Mouse (Mus musculus): ENCODE measurements around the gene Cdk14. TPM values are rescaled to one million over a fixed set of nuclear protein-coding genes. Genes with fewer than 3 reads are reported as not detected.

The Cdk14 gene
- polyA plus RNA-seq, 1 experiment = 3.1 TPM

DNA sequence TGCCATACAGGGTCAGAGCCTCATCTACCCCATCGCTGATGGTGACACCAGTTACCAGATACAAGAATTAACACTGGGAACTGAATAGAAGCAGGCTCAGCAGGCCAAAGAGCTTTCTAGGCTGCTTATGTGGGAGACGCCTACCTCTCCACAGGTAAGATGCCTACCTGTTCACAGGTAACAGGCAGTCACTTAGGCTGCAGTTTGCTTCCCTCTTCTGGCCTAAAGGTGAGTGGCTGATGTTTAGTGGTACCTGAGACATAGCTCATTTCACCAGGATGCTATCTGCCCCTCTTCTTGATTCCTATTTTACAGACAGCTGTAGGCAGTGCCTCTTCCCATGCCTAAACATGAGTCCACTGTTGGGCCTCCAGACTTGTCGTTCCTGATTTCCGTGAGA lies 595.0 kb downstream of the Cdk14 start:
- no peaks in the 10 kb centered on the region; the same call in 1 of the 2 replicates for H3K4me1 ChIP-seq (ENCODE audit: control insufficient read depth, insufficient read depth, low read length)
- no peak overlapping the region for H3K4me3 ChIP-seq (ENCODE audit: control insufficient read depth, low read depth, low read length)
- H3K36me3 ChIP-seq (ENCODE audit: control insufficient read depth, insufficient read depth, low read length) = no peaks in the 10 kb centered on the region
- TF ChIP-seq POLR2A (IDR thresholded peaks at IDR 0.05; ENCODE audit: control insufficient read depth, low read depth, low read length) = no peak
- no peak for TF ChIP-seq CTCF (IDR thresholded peaks at IDR 0.05; ENCODE audit: control insufficient read depth, insufficient read depth, insufficient replicate concordance, low read depth, low read length)
- no peak overlapping the region for H3K27ac ChIP-seq (ENCODE audit: control insufficient read depth, insufficient read depth, low read depth, low read length)
- H3K27me3 ChIP-seq (ENCODE audit: control insufficient read depth, insufficient read depth, low read length) = no peaks in the 10 kb centered on the region

DNA sequence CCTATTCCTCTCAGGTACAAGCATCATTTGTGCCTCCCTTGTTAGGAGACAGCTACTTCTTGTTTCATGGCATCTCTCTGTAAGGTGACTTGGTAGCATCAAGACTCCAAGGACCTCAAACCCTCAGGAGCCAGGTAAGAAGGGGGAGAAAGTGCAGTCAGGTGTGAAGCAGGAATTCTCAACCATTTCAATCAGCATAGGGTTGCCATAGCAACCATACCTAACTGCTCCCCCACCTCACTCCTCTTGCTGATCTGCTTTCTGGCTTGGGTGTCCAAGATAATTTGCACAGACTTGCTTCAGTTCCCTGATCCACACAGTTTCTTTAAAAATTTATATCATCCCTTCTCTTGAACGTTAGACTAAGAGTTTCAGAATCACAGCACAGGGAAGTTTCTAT lies 595.9 kb downstream of the Cdk14 start:
- H3K4me3 ChIP-seq (ENCODE audit: control insufficient read depth, low read depth, low read length) = no peak overlapping the region
- H3K4me1 ChIP-seq (ENCODE audit: control insufficient read depth, insufficient read depth, low read length) = no peaks in the 10 kb centered on the region; the same call in 1 of the 2 replicates
- no peak overlapping the region for H3K27ac ChIP-seq (ENCODE audit: control insufficient read depth, insufficient read depth, low read depth, low read length)
- H3K36me3 ChIP-seq (ENCODE audit: control insufficient read depth, insufficient read depth, low read length) = no peaks in the 10 kb centered on the region
- TF ChIP-seq CTCF (IDR thresholded peaks at IDR 0.05; ENCODE audit: control insufficient read depth, insufficient read depth, insufficient replicate concordance, low read depth, low read length) = no peak
- no peak for TF ChIP-seq POLR2A (IDR thresholded peaks at IDR 0.05; ENCODE audit: control insufficient read depth, low read depth, low read length)
- no peaks in the 10 kb centered on the region for H3K27me3 ChIP-seq (ENCODE audit: control insufficient read depth, insufficient read depth, low read length)

DNA sequence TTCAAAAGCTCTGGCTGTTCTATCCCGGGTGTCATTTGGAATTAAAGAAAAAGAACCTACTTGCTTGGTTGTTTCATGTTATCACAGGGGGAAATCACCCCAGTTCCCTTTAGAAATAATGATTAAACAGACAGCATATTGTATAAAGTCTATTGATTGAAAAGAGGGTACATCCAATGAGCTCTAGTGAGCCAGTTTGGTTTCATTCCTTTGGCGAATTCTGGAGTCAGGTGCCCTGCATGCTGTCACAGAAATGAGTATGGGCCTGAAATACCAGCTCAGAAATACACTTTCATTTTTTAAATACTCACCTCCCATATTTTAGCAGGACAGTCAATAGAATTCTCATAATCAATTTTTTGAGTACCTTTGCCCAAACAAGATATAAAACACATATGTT lies 598.1 kb downstream of the Cdk14 start:
- TF ChIP-seq CTCF (IDR thresholded peaks at IDR 0.05; ENCODE audit: control insufficient read depth, insufficient read depth, insufficient replicate concordance, low read depth, low read length) = no peak
- TF ChIP-seq POLR2A (IDR thresholded peaks at IDR 0.05; ENCODE audit: control insufficient read depth, low read depth, low read length) = no peak
- Histone ChIP-seq H3K4me1 (ENCODE audit: control insufficient read depth, insufficient read depth, low read length) (no peaks in the 10 kb centered on the region; the same call in 1 of the 2 replicates), H3K36me3 (ENCODE audit: control insufficient read depth, insufficient read depth, low read length) (no peaks in the 10 kb centered on the region), H3K27ac (ENCODE audit: control insufficient read depth, insufficient read depth, low read depth, low read length) (no peak overlapping the region), H3K27me3 (ENCODE audit: control insufficient read depth, insufficient read depth, low read length) (no peaks in the 10 kb centered on the region), H3K4me3 (ENCODE audit: control insufficient read depth, low read depth, low read length) (no peak overlapping the region)

DNA sequence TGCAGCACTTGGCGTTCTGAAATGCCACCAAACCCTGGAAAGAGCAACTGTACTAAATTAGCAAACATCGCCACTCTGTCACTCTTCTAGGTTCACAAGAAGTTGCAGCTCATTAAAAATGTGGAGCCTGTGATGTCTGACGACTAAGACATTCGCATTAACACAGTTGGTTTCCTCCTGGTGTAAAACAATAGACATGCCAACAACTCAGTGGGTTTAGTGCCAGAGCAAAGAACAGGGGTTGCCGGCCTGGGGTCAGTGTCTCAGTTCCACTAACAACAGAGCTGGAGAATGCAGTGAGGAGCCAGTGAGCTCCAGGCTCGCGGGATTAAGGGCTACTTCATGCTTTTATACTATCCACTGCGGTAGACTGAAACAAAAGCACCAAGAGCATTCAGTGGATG lies 598.7 kb downstream of the Cdk14 start:
- H3K27ac ChIP-seq (ENCODE audit: control insufficient read depth, insufficient read depth, low read depth, low read length) = no peak overlapping the region
- no peak for TF ChIP-seq CTCF (IDR thresholded peaks at IDR 0.05; ENCODE audit: control insufficient read depth, insufficient read depth, insufficient replicate concordance, low read depth, low read length)
- H3K27me3 ChIP-seq (ENCODE audit: control insufficient read depth, insufficient read depth, low read length) = no peaks in the 10 kb centered on the region
- no peaks in the 10 kb centered on the region; the same call in 1 of the 2 replicates for H3K4me1 ChIP-seq (ENCODE audit: control insufficient read depth, insufficient read depth, low read length)
- H3K4me3 ChIP-seq (ENCODE audit: control insufficient read depth, low read depth, low read length) = no peak overlapping the region
- no peaks in the 10 kb centered on the region for H3K36me3 ChIP-seq (ENCODE audit: control insufficient read depth, insufficient read depth, low read length)

DNA sequence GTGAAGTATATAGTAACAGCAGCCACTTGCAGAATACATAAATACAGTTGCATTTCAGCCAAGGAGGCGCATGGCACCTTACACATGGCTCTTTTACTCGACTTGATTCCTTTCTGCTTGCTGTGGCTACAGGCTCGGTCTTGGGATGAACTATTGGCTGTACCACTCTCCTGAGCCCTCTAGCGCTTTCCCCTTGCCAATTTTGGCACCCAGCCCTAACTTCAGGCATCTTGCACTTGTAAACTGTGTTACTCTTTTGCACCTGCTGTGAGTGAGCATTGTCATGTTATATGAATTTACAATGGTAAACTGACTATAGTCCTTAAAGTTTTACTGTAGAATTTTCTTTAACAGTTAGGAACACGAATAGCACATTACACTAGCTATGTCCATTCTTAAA lies 603.1 kb downstream of the Cdk14 start:
- H3K4me3 ChIP-seq (ENCODE audit: control insufficient read depth, low read depth, low read length) = no peak overlapping the region
- H3K27me3 ChIP-seq (ENCODE audit: control insufficient read depth, insufficient read depth, low read length) = no peaks in the 10 kb centered on the region
- H3K36me3 ChIP-seq (ENCODE audit: control insufficient read depth, insufficient read depth, low read length) = no peaks in the 10 kb centered on the region
- TF ChIP-seq CTCF (IDR thresholded peaks at IDR 0.05; ENCODE audit: control insufficient read depth, insufficient read depth, insufficient replicate concordance, low read depth, low read length) (no peak), POLR2A (IDR thresholded peaks at IDR 0.05; ENCODE audit: control insufficient read depth, low read depth, low read length) (no peak)
- no peaks in the 10 kb centered on the region for H3K4me1 ChIP-seq (ENCODE audit: control insufficient read depth, insufficient read depth, low read length)
- no peak overlapping the region for H3K27ac ChIP-seq (ENCODE audit: control insufficient read depth, insufficient read depth, low read depth, low read length)

- H3K27me3 ChIP-seq (ENCODE audit: control insufficient read depth, insufficient read depth, low read length) = no peaks in the 10 kb centered on the region
- H3K36me3 ChIP-seq (ENCODE audit: control insufficient read depth, insufficient read depth, low read length) = no peaks in the 10 kb centered on the region
- TF ChIP-seq CTCF (IDR thresholded peaks at IDR 0.05; ENCODE audit: control insufficient read depth, insufficient read depth, insufficient replicate concordance, low read depth, low read length) (no peak), POLR2A (IDR thresholded peaks at IDR 0.05; ENCODE audit: control insufficient read depth, low read depth, low read length) (no peak)
- H3K4me3 ChIP-seq (ENCODE audit: control insufficient read depth, low read depth, low read length) = no peak overlapping the region
- no peak overlapping the region for H3K27ac ChIP-seq (ENCODE audit: control insufficient read depth, insufficient read depth, low read depth, low read length)
- H3K4me1 ChIP-seq (ENCODE audit: control insufficient read depth, insufficient read depth, low read length) = no peaks in the 10 kb centered on the region
These were observed 605.5 kb downstream of the Cdk14 start for GRCm38 (mm10) chr5:4814465-4815204.

- no peak overlapping the region for H3K4me3 ChIP-seq (ENCODE audit: control insufficient read depth, low read depth, low read length)
- no peaks in the 10 kb centered on the region for H3K27me3 ChIP-seq (ENCODE audit: control insufficient read depth, insufficient read depth, low read length)
- H3K36me3 ChIP-seq (ENCODE audit: control insufficient read depth, insufficient read depth, low read length) = no peaks in the 10 kb centered on the region
- TF ChIP-seq POLR2A (IDR thresholded peaks at IDR 0.05; ENCODE audit: control insufficient read depth, low read depth, low read length) = no peak
- TF ChIP-seq CTCF (IDR thresholded peaks at IDR 0.05; ENCODE audit: control insufficient read depth, insufficient read depth, insufficient replicate concordance, low read depth, low read length) = no peak
- H3K27ac ChIP-seq (ENCODE audit: control insufficient read depth, insufficient read depth, low read depth, low read length) = no peak overlapping the region
- H3K4me1 ChIP-seq (ENCODE audit: control insufficient read depth, insufficient read depth, low read length) = no peaks in the 10 kb centered on the region
These were observed 606.8 kb downstream of the Cdk14 start for GRCm38 (mm10) chr5:4813357-4813756.

All from testis, adult 2 months (tissue).